Mouse (Mus musculus): ENCODE results near the gene Gm20696. TPM values are rescaled to one million over a fixed set of nuclear protein-coding genes. Genes with fewer than 3 reads are reported as not detected.

Gm20696 gene
- polyA plus RNA-seq, 1 experiment: 3.0 TPM

DNA sequence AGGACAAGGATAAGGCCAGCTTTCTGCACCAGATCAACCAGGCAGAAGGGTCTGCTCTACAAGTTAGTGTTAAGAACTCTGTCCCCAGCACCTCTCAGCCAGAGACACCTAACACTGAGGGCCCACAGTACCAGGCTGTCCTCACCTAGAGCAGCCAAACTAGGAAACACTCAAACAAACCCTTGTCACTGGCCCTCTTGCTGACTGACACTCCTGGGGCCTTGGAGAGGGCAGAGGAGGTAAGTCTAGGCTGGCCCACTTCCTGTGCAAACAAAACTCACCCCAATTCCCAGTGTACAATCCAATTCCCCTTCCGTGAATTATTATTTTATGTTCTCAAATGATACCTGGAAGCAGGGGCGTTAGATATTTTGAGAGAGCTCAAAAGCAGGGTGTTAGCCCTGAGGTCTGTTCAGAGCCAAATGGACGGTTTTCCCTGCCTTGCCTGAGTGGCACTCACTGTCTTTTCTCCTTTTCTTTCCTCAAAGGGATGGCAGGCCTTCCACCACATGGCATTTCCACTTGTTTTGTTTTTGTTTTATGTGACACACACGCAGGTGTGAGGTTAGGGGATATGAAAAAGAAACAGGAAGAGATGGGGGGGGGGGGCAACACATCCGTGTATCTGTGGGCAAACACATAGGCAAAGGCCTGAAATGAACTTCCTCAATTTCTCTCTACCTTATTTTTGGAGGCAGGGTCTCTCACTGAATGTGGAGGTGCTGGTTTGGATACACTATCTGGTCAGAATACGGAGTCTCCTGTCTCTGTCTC is 363.7 kb downstream of the Gm20696 start:
- TF ChIP-seq CTCF (IDR thresholded peaks at IDR 0.05; ENCODE audit: extremely low read depth, insufficient read depth, low read length): no peak
- TF ChIP-seq POLR2A (IDR thresholded peaks at IDR 0.05; ENCODE audit: extremely low read depth, insufficient read depth, low read length): no peak
- Histone ChIP-seq H3K4me1 (ENCODE audit: control insufficient read depth, insufficient read depth, low read length) (no peaks in the 10 kb centered on the region), H3K4me3 (ENCODE audit: insufficient read depth, low read length) (no peak overlapping the region), H3K27ac (ENCODE audit: insufficient read depth, low read length) (no peak overlapping the region)

DNA sequence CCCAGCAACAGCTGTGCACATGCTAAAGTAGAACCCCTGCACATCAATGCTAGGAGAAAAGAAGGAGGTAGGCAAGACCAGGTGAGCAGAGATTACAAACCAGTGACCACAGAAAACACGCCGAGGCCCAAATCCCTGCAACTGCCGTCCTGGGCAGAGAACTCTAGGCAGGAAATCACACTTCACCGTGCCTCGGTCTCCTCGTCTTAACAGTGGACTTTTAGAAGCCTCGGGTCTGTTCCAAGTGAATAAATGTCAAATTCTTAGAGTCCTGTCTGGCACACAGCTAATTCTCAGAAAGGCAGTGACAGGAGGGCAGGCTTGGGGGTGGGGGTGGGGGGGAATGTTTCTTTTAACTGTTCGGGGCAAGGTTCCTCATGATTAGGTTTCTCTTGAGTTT is 364.7 kb downstream of the Gm20696 start:
- Histone ChIP-seq H3K4me3 (ENCODE audit: insufficient read depth, low read length) (no peak overlapping the region), H3K4me1 (ENCODE audit: control insufficient read depth, insufficient read depth, low read length) (no peaks in the 10 kb centered on the region), H3K27ac (ENCODE audit: insufficient read depth, low read length) (no peak overlapping the region)
- no peak for TF ChIP-seq POLR2A (IDR thresholded peaks at IDR 0.05; ENCODE audit: extremely low read depth, insufficient read depth, low read length)
- TF ChIP-seq CTCF (IDR thresholded peaks at IDR 0.05; ENCODE audit: extremely low read depth, insufficient read depth, low read length): no peak

DNA sequence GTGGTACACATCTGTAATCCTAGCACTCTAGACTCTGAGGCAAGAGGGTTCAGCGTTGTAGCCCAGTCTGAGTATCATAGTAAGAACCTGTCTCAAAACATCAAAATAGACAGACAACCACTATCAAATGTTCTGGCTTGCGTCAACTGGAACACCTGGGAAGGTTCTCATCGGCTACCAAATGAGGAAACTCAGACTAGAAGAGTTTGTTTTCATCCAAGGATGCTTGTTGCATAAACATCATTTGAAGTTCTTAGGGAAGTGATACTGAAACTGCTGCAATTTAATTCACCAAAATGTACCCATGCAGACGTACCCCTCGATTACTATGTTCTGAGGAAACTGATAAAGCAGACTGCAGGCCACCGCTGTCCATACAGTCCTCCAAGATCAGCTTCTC is 366.4 kb downstream of the Gm20696 start:
- no peak overlapping the region for H3K4me3 ChIP-seq (ENCODE audit: insufficient read depth, low read length)
- H3K27ac ChIP-seq (ENCODE audit: insufficient read depth, low read length): no peak overlapping the region
- H3K4me1 ChIP-seq (ENCODE audit: control insufficient read depth, insufficient read depth, low read length): peaks cover 2% of the 10 kb centered on the region; the same call in 1 of the 2 replicates
- TF ChIP-seq CTCF (IDR thresholded peaks at IDR 0.05; ENCODE audit: extremely low read depth, insufficient read depth, low read length) (no peak), POLR2A (IDR thresholded peaks at IDR 0.05; ENCODE audit: extremely low read depth, insufficient read depth, low read length) (no peak)

DNA sequence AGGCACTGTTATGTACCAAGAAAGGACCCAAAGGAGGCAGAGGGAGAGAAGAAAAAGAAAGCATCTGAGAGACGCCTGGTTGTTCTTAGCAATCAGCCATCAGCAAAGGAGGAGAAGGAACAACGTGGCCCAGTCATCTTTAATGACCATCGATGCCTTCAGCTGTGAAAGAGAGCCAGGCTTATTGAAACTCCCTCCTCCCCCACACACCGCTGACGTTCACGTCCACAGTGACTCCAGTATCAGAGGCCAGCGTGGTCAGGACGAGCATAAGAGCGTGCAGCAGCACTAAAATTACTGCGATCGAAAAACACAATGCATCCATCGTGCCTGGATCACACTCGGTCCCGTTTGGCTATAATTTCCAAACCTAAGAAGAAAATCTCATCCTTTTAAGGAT is 367.4 kb downstream of the Gm20696 start:
- Histone ChIP-seq H3K4me1 (ENCODE audit: control insufficient read depth, insufficient read depth, low read length) (peaks cover 2% of the 10 kb centered on the region; the same call in 1 of the 2 replicates), H3K27ac (ENCODE audit: insufficient read depth, low read length) (no peak overlapping the region), H3K4me3 (ENCODE audit: insufficient read depth, low read length) (no peak overlapping the region)
- TF ChIP-seq POLR2A (IDR thresholded peaks at IDR 0.05; ENCODE audit: extremely low read depth, insufficient read depth, low read length): no peak
- TF ChIP-seq CTCF (IDR thresholded peaks at IDR 0.05; ENCODE audit: extremely low read depth, insufficient read depth, low read length): no peak

DNA sequence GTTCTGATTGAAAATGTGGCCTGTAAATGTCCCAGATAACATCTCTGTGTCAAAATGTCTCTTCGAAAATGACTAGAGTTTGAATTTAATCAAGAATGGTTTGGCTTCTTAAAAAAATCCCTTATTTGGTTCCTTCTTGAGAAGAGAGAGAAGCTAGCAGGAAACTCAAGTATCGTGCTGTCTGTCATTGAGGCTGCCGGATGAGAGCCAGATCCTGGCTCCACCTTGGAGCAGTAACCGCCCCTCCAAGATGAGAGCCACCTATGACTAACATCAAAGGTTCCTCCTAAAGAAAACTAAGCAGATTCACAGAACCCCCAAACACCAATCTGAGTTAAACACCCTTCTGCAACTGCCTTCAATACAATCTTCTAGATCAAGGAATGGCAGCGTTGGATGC is 369.1 kb downstream of the Gm20696 start:
- H3K4me3 ChIP-seq (ENCODE audit: insufficient read depth, low read length): no peak overlapping the region
- peaks cover 2% of the 10 kb centered on the region; the same call in 1 of the 2 replicates for H3K4me1 ChIP-seq (ENCODE audit: control insufficient read depth, insufficient read depth, low read length)
- TF ChIP-seq POLR2A (IDR thresholded peaks at IDR 0.05; ENCODE audit: extremely low read depth, insufficient read depth, low read length): no peak
- no peak for TF ChIP-seq CTCF (IDR thresholded peaks at IDR 0.05; ENCODE audit: extremely low read depth, insufficient read depth, low read length)
- no peak overlapping the region for H3K27ac ChIP-seq (ENCODE audit: insufficient read depth, low read length)

DNA sequence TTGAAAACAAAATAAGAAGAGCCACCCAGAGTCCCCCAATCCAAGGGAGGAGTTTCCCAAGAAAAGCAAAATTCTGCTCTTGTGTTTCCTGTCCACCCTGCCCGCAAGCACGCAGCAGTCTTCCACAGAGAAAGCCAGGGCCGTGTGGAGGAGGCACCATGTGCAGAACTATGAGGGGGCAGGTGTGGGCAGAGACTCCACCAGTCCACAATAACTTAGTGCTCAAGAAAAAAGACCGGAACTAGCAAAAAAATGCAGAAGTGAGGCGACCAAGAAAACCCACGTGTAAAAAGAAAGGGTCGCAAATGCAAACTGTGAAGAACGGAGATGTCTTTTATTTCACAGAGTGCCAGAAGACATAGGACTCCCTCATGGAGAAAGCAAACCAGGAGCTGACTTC is 371.1 kb downstream of the Gm20696 start:
- H3K4me1 ChIP-seq (ENCODE audit: control insufficient read depth, insufficient read depth, low read length): peaks cover 2% of the 10 kb centered on the region; the same call in 1 of the 2 replicates
- H3K27ac ChIP-seq (ENCODE audit: insufficient read depth, low read length): no peak overlapping the region
- no peak overlapping the region for H3K4me3 ChIP-seq (ENCODE audit: insufficient read depth, low read length)
- TF ChIP-seq CTCF (IDR thresholded peaks at IDR 0.05; ENCODE audit: extremely low read depth, insufficient read depth, low read length) (no peak), POLR2A (IDR thresholded peaks at IDR 0.05; ENCODE audit: extremely low read depth, insufficient read depth, low read length) (no peak)

DNA sequence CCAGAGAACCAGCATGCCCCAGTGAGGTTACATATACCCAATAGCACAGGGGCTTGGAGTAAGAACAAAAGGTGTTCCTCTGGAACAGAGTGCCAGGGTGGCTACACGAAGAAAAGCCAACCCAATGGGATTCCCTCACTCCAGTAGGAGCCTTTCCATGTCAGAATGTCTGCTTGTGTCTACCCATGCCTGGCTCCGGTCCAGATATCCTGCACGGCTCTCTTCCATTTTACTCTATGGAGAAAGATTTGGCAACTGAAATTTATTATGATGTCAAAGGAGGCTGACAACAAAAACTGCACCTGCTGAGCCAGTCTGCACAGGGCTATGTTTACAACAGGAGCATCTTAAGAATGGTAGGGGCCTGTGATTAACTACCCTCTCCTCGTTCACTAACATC is 377.4 kb downstream of the Gm20696 start:
- TF ChIP-seq CTCF (IDR thresholded peaks at IDR 0.05; ENCODE audit: extremely low read depth, insufficient read depth, low read length) (no peak), POLR2A (IDR thresholded peaks at IDR 0.05; ENCODE audit: extremely low read depth, insufficient read depth, low read length) (no peak)
- Histone ChIP-seq H3K27ac (ENCODE audit: insufficient read depth, low read length) (no peak overlapping the region), H3K4me1 (ENCODE audit: control insufficient read depth, insufficient read depth, low read length) (no peaks in the 10 kb centered on the region), H3K4me3 (ENCODE audit: insufficient read depth, low read length) (no peak overlapping the region)

DNA sequence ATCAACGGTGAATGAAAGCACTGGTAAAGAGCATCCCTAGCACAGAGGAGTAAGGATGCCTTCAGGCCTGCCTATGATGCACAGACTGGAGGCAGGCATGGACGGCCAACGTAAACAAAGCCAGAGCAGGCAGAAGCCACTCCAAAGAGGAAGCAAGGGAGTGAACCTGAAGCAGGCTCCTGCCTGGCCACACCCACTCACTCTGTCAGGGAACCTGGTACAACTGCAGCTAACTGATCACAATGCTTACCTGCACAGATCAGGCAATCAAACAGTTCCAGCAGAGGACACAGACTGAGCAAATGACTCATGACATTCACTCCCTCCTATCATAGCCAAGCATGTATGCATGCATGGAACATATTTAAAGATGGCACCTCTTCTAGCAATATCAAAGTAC is 381.6 kb downstream of the Gm20696 start:
- Histone ChIP-seq H3K4me3 (ENCODE audit: insufficient read depth, low read length) (no peak overlapping the region), H3K27ac (ENCODE audit: insufficient read depth, low read length) (no peak overlapping the region), H3K4me1 (ENCODE audit: control insufficient read depth, insufficient read depth, low read length) (no peaks in the 10 kb centered on the region)
- TF ChIP-seq CTCF (IDR thresholded peaks at IDR 0.05; ENCODE audit: extremely low read depth, insufficient read depth, low read length) (no peak), POLR2A (IDR thresholded peaks at IDR 0.05; ENCODE audit: extremely low read depth, insufficient read depth, low read length) (no peak)

DNA sequence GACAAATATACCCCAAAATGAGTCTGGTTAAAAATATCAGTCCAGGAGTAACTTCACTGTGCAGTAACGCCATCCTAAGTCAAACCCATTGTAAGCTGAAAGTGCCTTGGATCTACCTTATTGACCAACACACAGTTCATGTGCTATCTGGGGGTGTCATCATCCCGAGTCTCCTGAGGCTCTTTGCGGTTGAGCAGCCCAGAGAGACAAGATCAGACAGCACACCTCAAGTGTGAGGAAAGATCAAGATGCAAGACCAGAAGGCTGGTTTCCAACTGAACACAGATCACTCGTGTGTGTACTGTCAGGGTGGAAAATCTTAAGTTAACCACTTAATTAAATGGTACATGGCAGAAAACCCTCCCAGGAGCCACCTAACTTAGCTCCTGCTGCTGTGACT is 382.6 kb downstream of the Gm20696 start:
- TF ChIP-seq CTCF (IDR thresholded peaks at IDR 0.05; ENCODE audit: extremely low read depth, insufficient read depth, low read length) (no peak), POLR2A (IDR thresholded peaks at IDR 0.05; ENCODE audit: extremely low read depth, insufficient read depth, low read length) (no peak)
- no peaks in the 10 kb centered on the region for H3K4me1 ChIP-seq (ENCODE audit: control insufficient read depth, insufficient read depth, low read length)
- no peak overlapping the region for H3K27ac ChIP-seq (ENCODE audit: insufficient read depth, low read length)
- H3K4me3 ChIP-seq (ENCODE audit: insufficient read depth, low read length): no peak overlapping the region
